Mouse (Mus musculus) neural tube, embryonic 12.5 days (tissue): ENCODE measurements at regions not wholly inside any gene's neighbourhood (a gene's known extent, or its start where the extent isn't known, plus 50 kb on each side); places are given as distances from the start of the nearest gene placed in this dataset.

Experiments
- ATAC-seq: fragments of 200-750 bp; cut with Nextera tagmentation; 2 replicates; pipeline ENCODE4 v1.8.0; 2017; ENCODE audit warnings: low read depth, mild to moderate bottlenecking, moderate TSS enrichment, moderate library complexity; ENCODE audit not compliant: low FRiP score
- H3K27ac ChIP-seq: fragments of 300-500 bp; sonication (generic); 2 replicates; pipeline ENCODE4 v1.5.1; 2016
- H3K27me3 ChIP-seq: fragments of 300-500 bp; sonication (generic); replicated peaks from 2 replicates; pipeline ENCODE4 v1.6.1; 2016; ENCODE audit warnings: mild to moderate bottlenecking
- H3K36me3 ChIP-seq: fragments of 300-500 bp; sonication (generic); 2 replicates; pipeline ENCODE4 v1.6.1; 2016; ENCODE audit warnings: mild to moderate bottlenecking
- H3K4me1 ChIP-seq: fragments of 300-500 bp; sonication (generic); 2 replicates; pipeline ENCODE4 v1.6.1; 2016
- H3K4me2 ChIP-seq: fragments of 300-500 bp; sonication (generic); replicated peaks from 2 replicates; pipeline ENCODE4 v1.6.1; 2016; ENCODE audit warnings: mild to moderate bottlenecking
- H3K4me3 ChIP-seq: fragments of 300-500 bp; sonication (generic); 2 replicates; pipeline ENCODE4 v1.5.1; 2016
- H3K9ac ChIP-seq: fragments of 300-500 bp; sonication (generic); 2 replicates; pipeline ENCODE4 v1.6.1; 2016; ENCODE audit warnings: mild to moderate bottlenecking
- H3K9me3 ChIP-seq: fragments of 300-500 bp; sonication (generic); 2 replicates; pipeline ENCODE4 v1.6.1; 2016; ENCODE audit warnings: mild to moderate bottlenecking
- WGBS: fragments of 180-500 bp; shearing (Covaris S2); methylation state at CpG from one replicate; pipeline ENCODE4 v1.1.7; 2016; 5-methylcytosine and 5-hydroxymethylcytosine counted together

- WGBS: 83% methylated on average over 2 of the region's 2 CpGs
- ATAC-seq: no peak
- H3K27me3 ChIP-seq: no peaks in the 10 kb centered on the region
These were observed 87.7 kb downstream of the Stc2 start for GRCm38 (mm10) chr11:31282136-31282535.

DNA sequence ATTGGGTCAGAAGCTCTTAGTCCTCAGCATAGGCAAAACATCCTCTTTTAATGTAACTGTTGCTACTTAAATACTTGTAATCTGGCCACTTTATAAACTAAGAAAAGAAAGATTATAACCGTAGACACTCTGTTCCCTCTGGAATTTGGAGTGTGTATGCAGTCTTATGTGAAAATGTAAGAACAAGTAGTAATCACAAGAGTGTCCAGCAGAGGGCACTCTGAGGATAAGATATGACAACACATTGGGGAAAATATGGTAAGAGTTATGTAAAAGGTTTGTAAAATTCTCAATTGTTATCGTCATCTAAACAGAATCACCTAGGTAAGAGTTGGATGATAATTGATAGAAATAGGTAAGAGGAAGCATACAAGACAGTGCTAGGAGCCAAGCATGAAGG, 66.2 kb upstream of the Gm17332 start:
- 36% methylated on average over 2 of the region's 2 CpGs for whole genome bisulfite sequencing
- peak; percentile 53; the same call in 1 of the 2 replicates for ATAC-seq
- H3K36me3 ChIP-seq: no peaks in the 10 kb centered on the region

More at GRCm38 (mm10) chr11:31282136-31282535, 87.7 kb downstream of the Stc2 start:
- Histone ChIP-seq H3K4me1 (no peaks in the 10 kb centered on the region), H3K4me2 (no peak overlapping the region), H3K36me3 (no peaks in the 10 kb centered on the region), H3K4me3 (no peak overlapping the region), H3K27ac (no peak overlapping the region), H3K9ac (no peak overlapping the region), H3K9me3 (no peaks in the 10 kb centered on the region)

More for the DNA sequence above, 66.2 kb upstream of the Gm17332 start:
- H3K9me3 ChIP-seq: no peaks in the 10 kb centered on the region
- no peaks in the 10 kb centered on the region for H3K4me1 ChIP-seq
- no peaks in the 10 kb centered on the region for H3K27me3 ChIP-seq
- no peak overlapping the region for H3K4me3 ChIP-seq
- H3K9ac ChIP-seq: no peak overlapping the region
- no peak overlapping the region for H3K4me2 ChIP-seq
- H3K27ac ChIP-seq: no peak overlapping the region
